Mouse (Mus musculus): Measurements from ENCODE around the gene Cpsf6. TPM values are rescaled to one million over a fixed set of nuclear protein-coding genes. Genes with fewer than 3 reads are reported as not detected.
"Not testable (repeated sequence)": the region's sequence is repeated elsewhere in the genome, so short reads cannot be mapped to it uniquely, and the experiment has no call there.

Gene Cpsf6
- polyA plus RNA-seq, 1 experiment from 2014 or later = 111 TPM

GRCm38 (mm10) chr10:117395801-117396200 lies 16.0 kb upstream of the Cpsf6 start:
- WGBS = 92% methylated on average over 2 of the region's 2 CpGs
- Histone ChIP-seq H3K4me2 (ENCODE audit: low read length) (no peak overlapping the region), H3K27me3 (replicated peaks; ENCODE audit: control insufficient read depth, insufficient read depth, low read length) (no peaks in the 10 kb centered on the region), H3K9me3 (ENCODE audit: control insufficient read depth, low read length) (no peaks in the 10 kb centered on the region), H3K27ac (ENCODE audit: low read depth, low read length) (no peak overlapping the region), H3K36me3 (ENCODE audit: control insufficient read depth, insufficient read depth, low read length) (no peaks in the 10 kb centered on the region), H3K4me1 (ENCODE audit: control insufficient read depth, insufficient read depth, low read depth, low read length) (no peaks in the 10 kb centered on the region; the same call in 1 of the 2 replicates), H3K4me3 (ENCODE audit: low read length) (no peak overlapping the region), H3K9ac (ENCODE audit: low read depth, low read length) (no peak overlapping the region)
- no peak for ATAC-seq

GRCm38 (mm10) chr10:117394738-117395550 lies 15.1 kb upstream of the Cpsf6 start:
- no peaks in the 10 kb centered on the region for H3K36me3 ChIP-seq (ENCODE audit: control insufficient read depth, insufficient read depth, low read length)
- H3K27ac ChIP-seq (ENCODE audit: low read depth, low read length) = no peak overlapping the region
- H3K27me3 ChIP-seq (replicated peaks; ENCODE audit: control insufficient read depth, insufficient read depth, low read length) = no peaks in the 10 kb centered on the region
- H3K9me3 ChIP-seq (ENCODE audit: control insufficient read depth, low read length) = no peaks in the 10 kb centered on the region
- H3K4me1 ChIP-seq (ENCODE audit: control insufficient read depth, insufficient read depth, low read depth, low read length) = no peaks in the 10 kb centered on the region; the same call in 1 of the 2 replicates
- 87% methylated on average over 3 of the region's 3 CpGs for WGBS
- H3K4me3 ChIP-seq (ENCODE audit: low read length) = no peak overlapping the region
- H3K9ac ChIP-seq (ENCODE audit: low read depth, low read length) = no peak overlapping the region
- no peak overlapping the region for H3K4me2 ChIP-seq (ENCODE audit: low read length)
- ATAC-seq = no peak

DNA sequence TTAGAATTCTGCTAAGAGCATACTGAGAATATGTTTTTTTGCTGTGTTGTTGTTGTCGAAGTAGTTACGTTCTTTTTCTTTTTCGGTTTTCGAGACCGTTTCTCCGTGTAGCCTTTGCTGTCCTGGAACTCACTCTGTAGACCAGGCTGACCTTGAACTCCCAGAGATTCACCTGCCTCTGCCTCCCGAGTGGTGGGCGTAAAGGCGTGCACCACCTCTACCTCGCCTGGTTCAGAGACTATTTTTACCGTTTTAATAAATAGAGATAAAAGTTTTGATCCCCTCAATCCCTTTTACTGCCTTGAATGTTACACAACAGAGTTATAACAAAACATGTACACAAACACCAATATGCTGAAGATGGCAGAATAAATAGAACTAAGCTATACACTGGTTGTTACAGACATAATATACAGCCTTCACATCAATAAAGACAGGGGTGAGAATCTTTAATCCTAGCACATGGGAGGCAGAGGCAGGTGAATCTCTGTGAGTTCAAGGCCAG lies 14.1 kb upstream of the Cpsf6 start:
- Histone ChIP-seq H3K4me3 (ENCODE audit: low read length) (peak overlapping the region; percentile 34), H3K36me3 (ENCODE audit: control insufficient read depth, insufficient read depth, low read length) (no peaks in the 10 kb centered on the region), H3K27ac (ENCODE audit: low read depth, low read length) (no peak overlapping the region), H3K4me1 (ENCODE audit: control insufficient read depth, insufficient read depth, low read depth, low read length) (no peaks in the 10 kb centered on the region; the same call in 1 of the 2 replicates), H3K9ac (ENCODE audit: low read depth, low read length) (peak overlapping the region; percentile 24; the same call in 1 of the 2 replicates), H3K4me2 (ENCODE audit: low read length) (peak overlapping the region; percentile 60), H3K9me3 (ENCODE audit: control insufficient read depth, low read length) (no peaks in the 10 kb centered on the region), H3K27me3 (replicated peaks; ENCODE audit: control insufficient read depth, insufficient read depth, low read length) (no peaks in the 10 kb centered on the region)
- no peak for ATAC-seq
- 62% methylated on average over 11 of the region's 11 CpGs for WGBS

GRCm38 (mm10) chr10:117393196-117393890 lies 13.5 kb upstream of the Cpsf6 start:
- Histone ChIP-seq H3K9me3 (ENCODE audit: control insufficient read depth, low read length) (no peaks in the 10 kb centered on the region), H3K4me2 (ENCODE audit: low read length) (peak overlapping the region; percentile 60), H3K4me3 (ENCODE audit: low read length) (peak overlapping the region; percentile 34), H3K36me3 (ENCODE audit: control insufficient read depth, insufficient read depth, low read length) (no peaks in the 10 kb centered on the region), H3K27ac (ENCODE audit: low read depth, low read length) (no peak overlapping the region), H3K4me1 (ENCODE audit: control insufficient read depth, insufficient read depth, low read depth, low read length) (no peaks in the 10 kb centered on the region; the same call in 1 of the 2 replicates), H3K27me3 (replicated peaks; ENCODE audit: control insufficient read depth, insufficient read depth, low read length) (no peaks in the 10 kb centered on the region), H3K9ac (ENCODE audit: low read depth, low read length) (peak overlapping the region; percentile 24; the same call in 1 of the 2 replicates)
- WGBS = 4% methylated on average over 26 of the region's 27 CpGs
- ATAC-seq = peak; percentile 56

- peak; percentile 40; the same call in 1 of the 2 replicates for ATAC-seq
- 12% methylated on average over 6 of the region's 6 CpGs for WGBS
- no peak overlapping the region for H3K27ac ChIP-seq (ENCODE audit: low read depth, low read length)
- H3K36me3 ChIP-seq (ENCODE audit: control insufficient read depth, insufficient read depth, low read length) = no peaks in the 10 kb centered on the region
- no peaks in the 10 kb centered on the region; the same call in 1 of the 2 replicates for H3K4me1 ChIP-seq (ENCODE audit: control insufficient read depth, insufficient read depth, low read depth, low read length)
- H3K9me3 ChIP-seq (ENCODE audit: control insufficient read depth, low read length) = no peaks in the 10 kb centered on the region
- H3K4me3 ChIP-seq (ENCODE audit: low read length) = peak overlapping the region; percentile 34; the same call in 1 of the 2 replicates
- no peak overlapping the region for H3K9ac ChIP-seq (ENCODE audit: low read depth, low read length)
- no peaks in the 10 kb centered on the region for H3K27me3 ChIP-seq (replicated peaks; ENCODE audit: control insufficient read depth, insufficient read depth, low read length)
- peak overlapping the region; percentile 60 for H3K4me2 ChIP-seq (ENCODE audit: low read length)
Measured at GRCm38 (mm10) chr10:117392832-117393195, 13.0 kb upstream of the Cpsf6 start.

DNA sequence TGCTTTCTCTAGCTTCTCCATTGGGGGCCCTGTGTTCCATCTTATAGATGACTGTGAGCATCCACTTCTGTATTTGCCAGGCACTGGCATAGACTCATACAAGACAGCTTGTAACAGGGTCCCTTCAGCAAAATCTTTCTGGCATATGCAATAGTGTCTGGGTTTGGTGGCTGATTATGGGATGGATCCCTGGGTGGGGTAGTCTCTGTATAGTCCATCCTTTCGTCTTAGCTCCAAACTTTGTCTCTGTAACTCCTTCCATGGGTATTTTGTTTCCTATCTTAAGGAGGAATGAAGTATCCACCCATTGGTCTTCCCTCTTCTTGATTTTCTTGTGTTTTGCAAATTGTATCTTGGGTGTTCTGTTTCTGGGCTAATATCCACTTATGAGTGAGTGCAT lies 12.6 kb upstream of the Cpsf6 start:
- ATAC-seq; H3K36me3 ChIP-seq (ENCODE audit: control insufficient read depth, insufficient read depth, low read length); H3K27me3 ChIP-seq (replicated peaks; ENCODE audit: control insufficient read depth, insufficient read depth, low read length); H3K4me1 ChIP-seq (ENCODE audit: control insufficient read depth, insufficient read depth, low read depth, low read length); H3K9me3 ChIP-seq (ENCODE audit: control insufficient read depth, low read length); H3K4me2 ChIP-seq (ENCODE audit: low read length); H3K27ac ChIP-seq (ENCODE audit: low read depth, low read length); H3K4me3 ChIP-seq (ENCODE audit: low read length); H3K9ac ChIP-seq (ENCODE audit: low read depth, low read length): not testable (repeated sequence)
- 75% methylated on average over 1 of the region's 1 CpGs for WGBS

DNA sequence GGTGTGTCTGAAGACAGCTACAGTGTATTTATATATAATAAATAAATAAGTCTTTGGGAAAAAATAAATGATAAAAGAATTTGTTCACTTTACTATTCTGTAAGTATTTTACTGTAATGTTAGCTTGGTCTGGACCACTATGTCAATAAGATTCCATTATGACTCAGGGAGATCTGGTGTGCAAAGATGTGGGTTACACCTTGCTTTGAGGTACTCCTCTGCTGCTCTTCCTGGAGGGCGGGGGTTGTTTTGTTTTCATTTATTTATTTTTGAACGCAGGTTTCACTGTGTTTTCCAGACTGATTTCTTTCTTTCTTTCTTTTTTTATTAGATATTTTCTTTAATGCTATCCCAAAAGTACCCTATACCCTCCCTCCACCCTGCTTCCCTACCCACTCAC lies 12.0 kb upstream of the Cpsf6 start:
- Histone ChIP-seq H3K4me3 (ENCODE audit: low read length) (no peak overlapping the region), H3K4me2 (ENCODE audit: low read length) (no peak overlapping the region), H3K9ac (ENCODE audit: low read depth, low read length) (no peak overlapping the region), H3K4me1 (ENCODE audit: control insufficient read depth, insufficient read depth, low read depth, low read length) (no peaks in the 10 kb centered on the region; the same call in 1 of the 2 replicates), H3K27ac (ENCODE audit: low read depth, low read length) (no peak overlapping the region), H3K9me3 (ENCODE audit: control insufficient read depth, low read length) (no peaks in the 10 kb centered on the region), H3K36me3 (ENCODE audit: control insufficient read depth, insufficient read depth, low read length) (no peaks in the 10 kb centered on the region), H3K27me3 (replicated peaks; ENCODE audit: control insufficient read depth, insufficient read depth, low read length) (no peaks in the 10 kb centered on the region)
- no peak for ATAC-seq
- WGBS = 88% methylated on average over 2 of the region's 2 CpGs

DNA sequence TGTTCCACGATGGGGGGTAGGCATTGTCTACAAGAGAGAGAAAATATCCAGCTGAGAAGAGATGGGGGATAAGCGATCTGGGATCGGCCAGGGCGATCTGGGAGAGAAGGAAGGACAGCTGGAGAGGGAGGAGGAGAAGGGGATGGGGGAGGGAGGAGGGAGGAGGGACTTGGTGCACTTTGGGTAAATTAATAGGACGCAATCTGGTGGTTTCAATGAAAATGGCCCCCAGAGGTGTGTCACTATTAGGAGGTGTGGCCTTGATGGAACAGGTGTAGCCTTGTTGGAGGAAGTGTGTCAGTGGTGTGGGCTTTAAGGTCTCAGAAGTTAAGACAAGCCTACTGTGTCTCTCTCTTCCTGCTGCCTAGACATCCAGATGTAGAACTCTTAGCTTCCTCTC lies 11.2 kb upstream of the Cpsf6 start:
- no peak overlapping the region for H3K9ac ChIP-seq (ENCODE audit: low read depth, low read length)
- no peaks in the 10 kb centered on the region for H3K36me3 ChIP-seq (ENCODE audit: control insufficient read depth, insufficient read depth, low read length)
- 14% methylated on average over 5 of the region's 5 CpGs for WGBS
- no peak overlapping the region for H3K4me3 ChIP-seq (ENCODE audit: low read length)
- no peak overlapping the region for H3K27ac ChIP-seq (ENCODE audit: low read depth, low read length)
- H3K4me1 ChIP-seq (ENCODE audit: control insufficient read depth, insufficient read depth, low read depth, low read length) = no peaks in the 10 kb centered on the region; the same call in 1 of the 2 replicates
- no peaks in the 10 kb centered on the region for H3K27me3 ChIP-seq (replicated peaks; ENCODE audit: control insufficient read depth, insufficient read depth, low read length)
- ATAC-seq = no peak
- H3K4me2 ChIP-seq (ENCODE audit: low read length) = no peak overlapping the region
- H3K9me3 ChIP-seq (ENCODE audit: control insufficient read depth, low read length) = no peaks in the 10 kb centered on the region

Data from hindbrain, embryonic 16.5 days (tissue).